Mouse (Mus musculus): Measurements from ENCODE around the gene Spop. TPM values are rescaled to one million over a fixed set of nuclear protein-coding genes. Genes with fewer than 3 reads are reported as not detected.
A peak's percentile ranks its signal among the peaks of the same experiment; 100 is the strongest.

Spop gene
- polyA plus RNA-seq, 1 experiment from 2014 or later = 161 TPM

- no peaks in the 10 kb centered on the region for H3K9me3 ChIP-seq (ENCODE audit: control insufficient read depth, low read length)
- 60% methylated on average over 6 of the region's 6 CpGs for WGBS
- DNase-seq (no peak), ATAC-seq (ENCODE audit: low FRiP score, low TSS enrichment) (no peak)
- no peaks in the 10 kb centered on the region for H3K36me3 ChIP-seq (ENCODE audit: control insufficient read depth, insufficient read depth, low read length)
- H3K27ac ChIP-seq (replicated peaks; ENCODE audit: low read depth, low read length) = no peak overlapping the region
- peaks cover 26% of the 10 kb centered on the region for H3K27me3 ChIP-seq (ENCODE audit: control insufficient read depth, insufficient read depth, low read length)
- no peak overlapping the region for H3K4me3 ChIP-seq (replicated peaks; ENCODE audit: low read depth, low read length)
- no peak overlapping the region for H3K4me2 ChIP-seq (ENCODE audit: low read length)
- H3K4me1 ChIP-seq (ENCODE audit: control insufficient read depth, insufficient read depth, low read length) = peaks cover 28% of the 10 kb centered on the region
- no peak overlapping the region for H3K9ac ChIP-seq (replicated peaks; ENCODE audit: low read length)
These were observed 103.3 kb downstream of the Spop start for GRCm38 (mm10) chr11:95517162-95517561.

GRCm38 (mm10) chr11:95519299-95519698 lies 105.4 kb downstream of the Spop start:
- H3K9ac ChIP-seq (replicated peaks; ENCODE audit: low read length) = no peak overlapping the region
- no peaks in the 10 kb centered on the region for H3K36me3 ChIP-seq (ENCODE audit: control insufficient read depth, insufficient read depth, low read length)
- no peak overlapping the region for H3K4me2 ChIP-seq (ENCODE audit: low read length)
- H3K9me3 ChIP-seq (ENCODE audit: control insufficient read depth, low read length) = no peaks in the 10 kb centered on the region
- 59% methylated on average over 10 of the region's 10 CpGs for WGBS
- no peak for DNase-seq
- peaks cover 16% of the 10 kb centered on the region for H3K4me1 ChIP-seq (ENCODE audit: control insufficient read depth, insufficient read depth, low read length)
- H3K27ac ChIP-seq (replicated peaks; ENCODE audit: low read depth, low read length) = no peak overlapping the region
- no peak overlapping the region for H3K4me3 ChIP-seq (replicated peaks; ENCODE audit: low read depth, low read length)
- 0 out of 2 replicates have a peak, but pooled peaks cover 9% of the 10 kb centered on the region for H3K27me3 ChIP-seq (ENCODE audit: control insufficient read depth, insufficient read depth, low read length)
- no peak for ATAC-seq (ENCODE audit: low FRiP score, low TSS enrichment)

DNA sequence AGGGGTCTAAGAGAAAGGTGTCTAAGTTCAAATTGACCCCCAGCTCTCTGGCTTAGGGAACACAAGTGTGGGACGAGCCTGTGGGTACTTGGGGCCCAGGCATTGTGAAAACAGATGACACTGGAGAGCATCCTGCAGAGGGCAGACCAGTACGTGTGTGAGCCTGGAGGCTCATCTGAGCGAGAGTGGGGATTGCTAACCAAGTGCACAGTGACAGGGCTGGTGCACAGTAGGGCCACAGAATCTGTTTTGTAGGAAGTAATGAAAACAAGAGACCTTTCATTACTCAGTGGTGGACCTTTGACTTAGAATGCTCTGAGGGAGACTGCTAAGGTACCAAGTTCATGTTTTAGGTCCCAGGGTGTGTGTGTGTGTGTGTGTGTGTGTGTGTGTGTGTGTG lies 106.1 kb downstream of the Spop start:
- H3K4me2 ChIP-seq (ENCODE audit: low read length) = no peak overlapping the region
- 0 out of 2 replicates have a peak overlapping the region, but pooled peaks have one; percentile 53 for H3K27ac ChIP-seq (replicated peaks; ENCODE audit: low read depth, low read length)
- WGBS = 61% methylated on average over 3 of the region's 3 CpGs
- DNase-seq = no peak
- ATAC-seq (ENCODE audit: low FRiP score, low TSS enrichment) = no peak
- H3K9me3 ChIP-seq (ENCODE audit: control insufficient read depth, low read length) = no peaks in the 10 kb centered on the region
- H3K4me1 ChIP-seq (ENCODE audit: control insufficient read depth, insufficient read depth, low read length) = peaks cover 10% of the 10 kb centered on the region; the same call in 1 of the 2 replicates
- H3K9ac ChIP-seq (replicated peaks; ENCODE audit: low read length) = no peak overlapping the region
- no peak overlapping the region for H3K4me3 ChIP-seq (replicated peaks; ENCODE audit: low read depth, low read length)
- no peaks in the 10 kb centered on the region for H3K36me3 ChIP-seq (ENCODE audit: control insufficient read depth, insufficient read depth, low read length)
- H3K27me3 ChIP-seq (ENCODE audit: control insufficient read depth, insufficient read depth, low read length) = 0 out of 2 replicates have a peak, but pooled peaks cover 2% of the 10 kb centered on the region

- Histone ChIP-seq H3K27ac (replicated peaks; ENCODE audit: low read depth, low read length) (peak overlapping the region; percentile 53; the same call in 1 of the 2 replicates), H3K9ac (replicated peaks; ENCODE audit: low read length) (no peak overlapping the region), H3K4me3 (replicated peaks; ENCODE audit: low read depth, low read length) (no peak overlapping the region; the same call in 1 of the 2 replicates), H3K36me3 (ENCODE audit: control insufficient read depth, insufficient read depth, low read length) (no peaks in the 10 kb centered on the region), H3K9me3 (ENCODE audit: control insufficient read depth, low read length) (no peaks in the 10 kb centered on the region), H3K4me2 (ENCODE audit: low read length) (peak overlapping the region; percentile 46), H3K4me1 (ENCODE audit: control insufficient read depth, insufficient read depth, low read length) (peaks cover 6% of the 10 kb centered on the region; the same call in 1 of the 2 replicates), H3K27me3 (ENCODE audit: control insufficient read depth, insufficient read depth, low read length) (no peaks in the 10 kb centered on the region)
- WGBS = 3% methylated on average over 27 of the region's 27 CpGs
- ATAC-seq (ENCODE audit: low FRiP score, low TSS enrichment) (peak; percentile 74; the same call in 1 of the 2 replicates), DNase-seq (peak; percentile 95)
These were observed 106.7 kb downstream of the Spop start for GRCm38 (mm10) chr11:95520456-95521072.

GRCm38 (mm10) chr11:95521563-95521962 lies 107.7 kb downstream of the Spop start:
- no peak for ATAC-seq (ENCODE audit: low FRiP score, low TSS enrichment)
- Histone ChIP-seq H3K4me1 (ENCODE audit: control insufficient read depth, insufficient read depth, low read length) (no peaks in the 10 kb centered on the region; the same call in 1 of the 2 replicates), H3K9me3 (ENCODE audit: control insufficient read depth, low read length) (no peaks in the 10 kb centered on the region), H3K4me3 (replicated peaks; ENCODE audit: low read depth, low read length) (peak overlapping the region; percentile 18), H3K27me3 (ENCODE audit: control insufficient read depth, insufficient read depth, low read length) (no peaks in the 10 kb centered on the region), H3K36me3 (ENCODE audit: control insufficient read depth, insufficient read depth, low read length) (no peaks in the 10 kb centered on the region), H3K27ac (replicated peaks; ENCODE audit: low read depth, low read length) (no peak overlapping the region), H3K9ac (replicated peaks; ENCODE audit: low read length) (no peak overlapping the region), H3K4me2 (ENCODE audit: low read length) (peak overlapping the region; percentile 46)
- peak; percentile 90 for DNase-seq
- WGBS = 2% methylated on average over 13 of the region's 13 CpGs

DNA sequence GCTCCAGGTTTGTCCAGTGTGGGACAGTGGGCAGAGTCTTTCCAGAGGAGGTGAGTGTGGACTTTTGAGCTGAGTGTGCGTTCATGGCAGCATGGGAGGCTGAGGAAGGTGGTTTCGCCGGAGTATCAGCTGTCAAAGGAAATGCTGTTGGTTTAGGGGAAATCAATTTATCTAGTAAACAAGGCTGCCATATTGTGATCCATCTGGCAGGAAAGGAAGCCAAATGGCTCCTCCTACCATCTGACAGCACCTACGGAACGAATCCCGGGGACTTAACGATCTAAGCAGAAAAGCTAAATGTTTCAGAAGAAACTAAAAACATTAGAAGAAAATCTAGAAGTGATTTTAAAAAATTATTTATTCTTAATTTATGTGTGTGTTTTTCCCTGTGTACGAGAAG lies 113.4 kb downstream of the Spop start:
- no peak overlapping the region for H3K9ac ChIP-seq (replicated peaks; ENCODE audit: low read length)
- DNase-seq = no peak
- 91% methylated on average over 8 of the region's 8 CpGs for WGBS
- H3K27me3 ChIP-seq (ENCODE audit: control insufficient read depth, insufficient read depth, low read length) = no peaks in the 10 kb centered on the region
- no peak for ATAC-seq (ENCODE audit: low FRiP score, low TSS enrichment)
- H3K9me3 ChIP-seq (ENCODE audit: control insufficient read depth, low read length) = no peaks in the 10 kb centered on the region
- no peak overlapping the region for H3K4me3 ChIP-seq (replicated peaks; ENCODE audit: low read depth, low read length)
- no peaks in the 10 kb centered on the region for H3K36me3 ChIP-seq (ENCODE audit: control insufficient read depth, insufficient read depth, low read length)
- no peaks in the 10 kb centered on the region for H3K4me1 ChIP-seq (ENCODE audit: control insufficient read depth, insufficient read depth, low read length)
- H3K27ac ChIP-seq (replicated peaks; ENCODE audit: low read depth, low read length) = no peak overlapping the region
- no peak overlapping the region for H3K4me2 ChIP-seq (ENCODE audit: low read length)

- H3K4me3 ChIP-seq (replicated peaks; ENCODE audit: low read depth, low read length) = no peak overlapping the region
- 86% methylated on average over 3 of the region's 3 CpGs for WGBS
- H3K27ac ChIP-seq (replicated peaks; ENCODE audit: low read depth, low read length) = no peak overlapping the region
- no peaks in the 10 kb centered on the region for H3K4me1 ChIP-seq (ENCODE audit: control insufficient read depth, insufficient read depth, low read length)
- no peak for DNase-seq
- no peaks in the 10 kb centered on the region; the same call in 1 of the 2 replicates for H3K27me3 ChIP-seq (ENCODE audit: control insufficient read depth, insufficient read depth, low read length)
- no peaks in the 10 kb centered on the region for H3K36me3 ChIP-seq (ENCODE audit: control insufficient read depth, insufficient read depth, low read length)
- no peak overlapping the region for H3K4me2 ChIP-seq (ENCODE audit: low read length)
- no peak for ATAC-seq (ENCODE audit: low FRiP score, low TSS enrichment)
- no peak overlapping the region for H3K9ac ChIP-seq (replicated peaks; ENCODE audit: low read length)
- H3K9me3 ChIP-seq (ENCODE audit: control insufficient read depth, low read length) = no peaks in the 10 kb centered on the region
These were observed 114.4 kb downstream of the Spop start for GRCm38 (mm10) chr11:95528231-95528630.

GRCm38 (mm10) chr11:95532353-95533072 lies 118.6 kb downstream of the Spop start:
- DNase-seq (no peak), ATAC-seq (ENCODE audit: low FRiP score, low TSS enrichment) (no peak)
- Histone ChIP-seq H3K27me3 (ENCODE audit: control insufficient read depth, insufficient read depth, low read length) (no peaks in the 10 kb centered on the region; the same call in 1 of the 2 replicates), H3K4me2 (ENCODE audit: low read length) (no peak overlapping the region), H3K9ac (replicated peaks; ENCODE audit: low read length) (no peak overlapping the region), H3K4me1 (ENCODE audit: control insufficient read depth, insufficient read depth, low read length) (peaks cover 3% of the 10 kb centered on the region; the same call in 1 of the 2 replicates), H3K4me3 (replicated peaks; ENCODE audit: low read depth, low read length) (no peak overlapping the region), H3K27ac (replicated peaks; ENCODE audit: low read depth, low read length) (no peak overlapping the region), H3K9me3 (ENCODE audit: control insufficient read depth, low read length) (no peaks in the 10 kb centered on the region), H3K36me3 (ENCODE audit: control insufficient read depth, insufficient read depth, low read length) (no peaks in the 10 kb centered on the region)
- 73% methylated on average over 13 of the region's 13 CpGs for WGBS

Measured in midbrain, embryonic 14.5 days (tissue).